Mouse (Mus musculus): ENCODE data around the gene Gmcl1.

DNA sequence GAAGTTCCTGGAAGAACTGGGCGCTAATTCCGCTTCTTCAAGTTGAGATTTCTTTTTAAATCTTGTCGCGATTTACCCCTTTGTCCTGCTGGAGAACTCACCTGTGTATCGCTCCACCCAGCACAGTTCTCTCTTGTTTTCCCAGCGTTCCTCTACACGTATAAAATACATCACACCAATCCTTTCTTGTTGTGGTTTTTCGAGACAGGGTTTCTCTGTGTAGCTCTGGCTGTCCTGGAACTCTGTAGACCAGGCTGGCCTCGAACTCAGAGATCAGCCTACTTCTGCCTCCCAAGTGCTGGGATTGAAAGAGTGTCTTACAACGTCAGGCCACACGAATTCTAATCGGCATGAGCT lies 48.5 kb downstream of the Gmcl1 start:
- no peak for TF ChIP-seq CTCF (conservative IDR thresholded peaks at IDR 0.05; ENCODE audit: low read length)
- no peak for TF ChIP-seq POU5F1 (IDR thresholded peaks at IDR 0.05; ENCODE audit: borderline replicate concordance, low read length)

All from E14TG2a.4 (cell line).